Mouse (Mus musculus): ENCODE results near the gene 9930021J03Rik. TPM values are rescaled to one million over a fixed set of nuclear protein-coding genes. Genes with fewer than 3 reads are reported as not detected.

Gene 9930021J03Rik
- 20.5 and 27.4 TPM in 2 replicates for total RNA-seq (2017)

DNA sequence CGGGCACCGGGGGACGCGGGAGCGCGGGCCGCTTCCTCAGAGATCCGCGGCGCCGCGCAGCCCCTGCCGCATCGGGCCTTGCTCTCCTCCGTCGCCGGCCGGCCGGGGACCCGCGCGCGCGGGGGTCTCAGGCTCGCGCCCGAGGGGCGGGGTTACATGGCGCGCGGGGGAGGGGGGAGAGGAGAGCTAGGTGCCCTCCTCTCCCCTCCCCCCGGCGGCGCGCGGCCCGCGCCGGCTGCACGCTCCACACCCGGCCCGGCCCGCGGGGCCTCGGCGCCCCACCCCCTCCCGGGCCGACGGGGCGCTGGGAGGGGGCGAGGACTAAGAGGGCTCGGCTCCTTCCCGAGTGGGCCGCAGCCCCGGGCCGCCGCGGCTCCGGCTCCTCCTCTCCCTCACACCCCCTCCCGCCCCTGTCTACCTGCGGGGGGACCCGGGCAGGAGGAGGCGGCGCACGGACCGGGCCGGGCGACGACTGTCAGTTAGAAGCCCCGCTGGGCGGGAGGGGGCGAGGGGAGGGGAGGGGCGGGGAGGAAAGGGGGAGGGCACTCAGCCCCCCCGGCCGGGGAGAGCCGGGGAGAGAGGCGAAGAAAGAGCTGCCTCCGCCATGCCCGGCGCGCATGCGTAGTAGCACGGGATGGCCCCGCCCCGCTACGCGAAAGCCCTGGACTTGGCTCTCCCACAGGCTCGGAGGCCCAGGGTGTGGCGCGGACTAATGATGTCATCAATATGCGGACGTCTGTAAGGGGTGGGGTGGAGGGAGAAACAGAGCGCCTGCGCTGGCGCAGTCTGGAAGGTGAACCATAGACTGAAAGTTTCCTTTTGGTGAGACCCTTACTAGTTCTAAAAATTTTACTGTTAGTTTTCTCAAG is at the start of gene 9930021J03Rik:
9930021J03Rik (minus strand) TSS at position 73 of the 869 bp plus-strand sequence.
- ATAC-seq (replicated peaks in 1 of 2; ENCODE audit: insufficient read depth in 1 of 2, low FRiP score in 2 of 2, low TSS enrichment in 1 of 2, low read depth in 1 of 2, poor library complexity in 2 of 2, severe bottlenecking in 2 of 2), result peak; percentile 91 to 94

DNA sequence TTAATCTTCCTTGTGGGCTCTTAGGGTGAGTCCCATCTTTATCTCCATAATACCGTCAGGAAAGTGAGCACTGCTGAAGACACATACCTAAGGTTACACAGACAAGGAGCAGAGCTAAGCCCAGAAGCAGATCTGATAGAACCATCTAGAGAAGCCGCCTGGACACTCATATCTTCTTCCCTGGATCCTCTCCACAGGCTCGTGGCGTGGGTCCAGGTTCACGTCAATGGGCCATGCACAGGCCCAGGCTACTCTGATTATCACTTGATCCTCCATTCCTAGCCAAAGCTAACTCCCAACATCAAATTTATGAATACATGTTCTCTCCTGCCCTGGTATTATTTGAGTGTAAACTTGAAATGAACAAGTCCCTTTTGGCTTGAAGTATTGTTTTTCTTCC is 47.9 kb upstream of the 9930021J03Rik start:
- ATAC-seq (replicated peaks in 1 of 2; ENCODE audit: insufficient read depth in 1 of 2, low FRiP score in 2 of 2, low TSS enrichment in 1 of 2, low read depth in 1 of 2, poor library complexity in 2 of 2, severe bottlenecking in 2 of 2), result no peak

GRCm38 (mm10) chr19:29851036-29851690 is 45.4 kb upstream of the 9930021J03Rik start:
- ATAC-seq (replicated peaks in 1 of 2; ENCODE audit: insufficient read depth in 1 of 2, low FRiP score in 2 of 2, low TSS enrichment in 1 of 2, low read depth in 1 of 2, poor library complexity in 2 of 2, severe bottlenecking in 2 of 2), result peak in 1 of 2 experiments; percentile 77; a peak in 2 of 4 replicates

DNA sequence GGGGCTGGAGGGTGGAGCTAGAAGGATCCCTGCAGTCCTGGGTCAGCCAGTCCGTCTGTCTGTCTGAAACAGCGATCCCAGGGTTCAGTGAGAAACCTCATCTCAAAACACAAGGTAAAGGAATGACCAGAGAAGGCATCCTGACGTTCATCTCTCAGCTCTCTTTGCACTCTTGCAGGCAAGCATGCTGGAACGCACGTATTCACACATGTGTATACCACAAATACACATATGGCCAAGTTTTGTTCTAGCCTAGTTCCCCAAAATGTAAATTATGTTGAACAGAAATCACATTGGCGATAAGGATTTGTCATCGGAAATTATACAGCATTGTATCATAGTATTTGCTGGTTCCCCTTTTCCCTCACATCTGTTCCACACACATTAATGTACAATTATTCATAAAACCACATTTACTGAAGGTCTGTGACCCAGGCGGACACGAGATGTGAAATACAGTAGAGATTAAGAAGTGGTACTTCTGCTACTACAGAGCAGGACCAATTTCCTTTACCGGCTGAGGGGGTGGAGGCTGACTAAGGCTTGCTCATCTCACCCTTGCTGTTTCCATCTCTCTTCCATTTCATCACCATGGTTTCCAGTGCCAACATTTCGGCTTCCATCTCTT is 44.2 kb upstream of the 9930021J03Rik start:
- peak; percentile 71 to 83 for ATAC-seq (replicated peaks in 1 of 2; ENCODE audit: insufficient read depth in 1 of 2, low FRiP score in 2 of 2, low TSS enrichment in 1 of 2, low read depth in 1 of 2, poor library complexity in 2 of 2, severe bottlenecking in 2 of 2)

- no peak for ATAC-seq (replicated peaks in 1 of 2; ENCODE audit: insufficient read depth in 1 of 2, low FRiP score in 2 of 2, low TSS enrichment in 1 of 2, low read depth in 1 of 2, poor library complexity in 2 of 2, severe bottlenecking in 2 of 2)
These were observed 38.4 kb upstream of the 9930021J03Rik start for GRCm38 (mm10) chr19:29844036-29844661.

DNA sequence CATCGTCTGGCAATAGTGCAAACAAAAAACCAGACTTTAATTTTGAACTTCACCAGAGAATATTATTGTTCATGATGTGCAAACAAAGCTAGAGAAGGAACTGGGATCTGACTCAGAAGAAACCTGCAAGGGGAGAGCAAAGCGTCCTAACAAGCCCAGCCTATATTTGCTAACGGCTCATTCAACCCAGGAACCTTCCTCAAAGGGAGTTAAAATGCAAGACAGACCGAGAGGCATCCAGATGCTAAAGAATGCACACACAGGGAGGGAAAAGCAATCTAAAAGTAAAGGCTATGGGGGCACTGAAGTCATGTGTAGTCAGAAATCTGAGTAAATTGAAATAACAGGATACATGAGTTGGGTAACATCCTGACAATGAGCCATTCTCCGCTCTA is 37.8 kb upstream of the 9930021J03Rik start:
- ATAC-seq (replicated peaks in 1 of 2; ENCODE audit: insufficient read depth in 1 of 2, low FRiP score in 2 of 2, low TSS enrichment in 1 of 2, low read depth in 1 of 2, poor library complexity in 2 of 2, severe bottlenecking in 2 of 2), result no peak

DNA sequence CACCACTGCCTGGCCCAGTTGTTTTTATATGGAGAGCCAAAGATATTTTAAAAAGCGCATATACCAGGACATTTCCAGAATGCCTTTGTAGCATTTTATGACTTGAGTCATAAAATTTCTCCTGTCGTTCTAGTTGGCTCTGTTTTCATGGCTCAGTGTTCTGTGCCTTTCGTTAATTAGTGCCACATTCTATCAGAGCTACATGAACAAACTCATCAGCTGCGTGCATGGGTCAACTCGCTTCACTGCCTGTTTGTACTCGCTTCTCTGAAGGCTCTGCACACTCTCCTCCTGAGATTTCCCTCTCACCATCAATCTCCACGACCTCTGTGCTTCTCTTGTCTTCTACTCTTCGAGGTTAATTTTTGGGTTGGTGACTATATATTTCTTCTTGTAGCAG is 37.2 kb upstream of the 9930021J03Rik start:
- ATAC-seq (replicated peaks in 1 of 2; ENCODE audit: insufficient read depth in 1 of 2, low FRiP score in 2 of 2, low TSS enrichment in 1 of 2, low read depth in 1 of 2, poor library complexity in 2 of 2, severe bottlenecking in 2 of 2), result no peak

DNA sequence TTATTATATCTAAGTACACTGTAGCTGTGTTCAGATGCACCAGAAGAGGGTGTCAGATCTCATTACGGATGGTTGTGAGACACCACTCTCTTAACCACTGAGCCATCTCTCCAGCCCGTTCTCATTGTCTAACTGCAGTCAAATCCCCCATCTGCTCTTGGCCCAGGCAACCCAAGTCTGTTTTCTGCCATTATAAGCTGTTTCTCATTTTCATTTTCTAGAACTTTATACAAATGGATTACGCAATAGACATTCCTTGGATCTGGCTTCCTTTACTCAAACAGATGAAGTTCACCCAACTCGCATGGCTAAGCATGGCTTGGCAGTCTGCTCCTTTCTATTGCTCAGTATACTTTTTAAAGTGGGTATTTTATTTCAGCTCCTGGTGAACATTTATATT is 34.9 kb upstream of the 9930021J03Rik start:
- ATAC-seq (replicated peaks in 1 of 2; ENCODE audit: insufficient read depth in 1 of 2, low FRiP score in 2 of 2, low TSS enrichment in 1 of 2, low read depth in 1 of 2, poor library complexity in 2 of 2, severe bottlenecking in 2 of 2), result no peak

- no peak for ATAC-seq (replicated peaks in 1 of 2; ENCODE audit: insufficient read depth in 1 of 2, low FRiP score in 2 of 2, low TSS enrichment in 1 of 2, low read depth in 1 of 2, poor library complexity in 2 of 2, severe bottlenecking in 2 of 2)
These were observed 32.9 kb upstream of the 9930021J03Rik start for GRCm38 (mm10) chr19:29838636-29839135.

DNA sequence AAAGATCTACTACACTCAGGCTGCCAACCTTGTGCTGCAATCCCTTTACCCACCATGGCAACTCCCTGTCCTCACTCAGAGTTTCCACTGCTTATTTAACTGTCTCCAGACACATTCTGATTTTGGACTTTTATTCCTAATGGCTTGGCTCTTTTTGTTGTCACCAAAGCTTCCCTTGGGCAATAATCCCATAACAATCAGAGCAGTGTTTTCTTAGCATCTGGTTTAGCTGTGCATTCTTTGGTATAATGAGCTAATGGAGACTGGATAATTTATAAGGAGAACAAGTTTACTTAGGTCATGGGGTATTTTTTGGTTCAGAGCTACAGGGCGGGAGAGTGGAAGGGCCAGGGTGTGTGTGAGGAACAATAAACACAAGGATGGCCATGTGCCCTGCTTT is 32.4 kb upstream of the 9930021J03Rik start:
- no peak for ATAC-seq (replicated peaks in 1 of 2; ENCODE audit: insufficient read depth in 1 of 2, low FRiP score in 2 of 2, low TSS enrichment in 1 of 2, low read depth in 1 of 2, poor library complexity in 2 of 2, severe bottlenecking in 2 of 2)

GRCm38 (mm10) chr19:29835364-29836034 is 29.7 kb upstream of the 9930021J03Rik start:
- ATAC-seq (replicated peaks in 1 of 2; ENCODE audit: insufficient read depth in 1 of 2, low FRiP score in 2 of 2, low TSS enrichment in 1 of 2, low read depth in 1 of 2, poor library complexity in 2 of 2, severe bottlenecking in 2 of 2), result no peak

GRCm38 (mm10) chr19:29830911-29831310 is 25.1 kb upstream of the 9930021J03Rik start:
- ATAC-seq (replicated peaks in 1 of 2; ENCODE audit: insufficient read depth in 1 of 2, low FRiP score in 2 of 2, low TSS enrichment in 1 of 2, low read depth in 1 of 2, poor library complexity in 2 of 2, severe bottlenecking in 2 of 2), result no peak

DNA sequence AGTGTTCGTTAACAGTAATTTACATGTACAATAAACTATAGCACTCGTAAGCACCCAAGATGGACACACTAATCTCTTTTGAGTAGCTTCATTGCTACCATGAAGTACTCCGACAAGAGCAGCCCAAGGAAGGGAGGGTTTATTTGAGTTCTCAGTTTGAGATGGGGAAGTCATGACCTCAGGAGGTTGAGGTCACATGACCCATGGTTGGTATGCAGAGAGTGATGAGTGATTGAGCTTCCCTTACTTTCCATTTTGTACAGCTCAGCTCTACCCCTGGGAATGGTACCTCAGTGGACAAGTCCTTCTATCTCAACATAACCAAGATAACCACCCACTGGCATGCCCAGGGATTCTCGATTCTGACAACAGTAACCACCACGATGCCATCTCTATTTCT is 22.8 kb upstream of the 9930021J03Rik start:
- no peak; a peak in 1 of 4 replicates for ATAC-seq (replicated peaks in 1 of 2; ENCODE audit: insufficient read depth in 1 of 2, low FRiP score in 2 of 2, low TSS enrichment in 1 of 2, low read depth in 1 of 2, poor library complexity in 2 of 2, severe bottlenecking in 2 of 2)

- peak; percentile 56 to 65 for ATAC-seq (replicated peaks in 1 of 2; ENCODE audit: insufficient read depth in 1 of 2, low FRiP score in 2 of 2, low TSS enrichment in 1 of 2, low read depth in 1 of 2, poor library complexity in 2 of 2, severe bottlenecking in 2 of 2)
These were observed 20.9 kb upstream of the 9930021J03Rik start for GRCm38 (mm10) chr19:29826686-29827085.

DNA sequence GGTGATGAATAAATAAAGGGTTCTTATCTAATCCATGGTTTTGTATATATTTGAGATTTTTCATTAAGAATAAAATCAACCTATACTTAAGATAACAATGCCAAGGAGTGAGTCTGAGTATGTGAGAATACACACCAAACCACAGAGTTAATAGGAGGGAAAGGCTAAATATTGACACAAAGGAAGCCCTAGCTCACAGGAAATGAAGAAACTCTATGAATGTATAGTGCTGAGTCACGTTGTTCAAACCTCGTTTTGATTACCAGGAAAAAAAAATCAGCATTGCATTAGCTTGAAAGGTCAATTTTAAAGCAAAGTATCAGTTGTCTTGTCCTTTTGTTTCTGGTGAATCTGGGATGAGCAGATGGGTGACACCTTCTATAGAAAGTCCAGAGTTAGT is 19.2 kb upstream of the 9930021J03Rik start:
- ATAC-seq (replicated peaks in 1 of 2; ENCODE audit: insufficient read depth in 1 of 2, low FRiP score in 2 of 2, low TSS enrichment in 1 of 2, low read depth in 1 of 2, poor library complexity in 2 of 2, severe bottlenecking in 2 of 2), result no peak

DNA sequence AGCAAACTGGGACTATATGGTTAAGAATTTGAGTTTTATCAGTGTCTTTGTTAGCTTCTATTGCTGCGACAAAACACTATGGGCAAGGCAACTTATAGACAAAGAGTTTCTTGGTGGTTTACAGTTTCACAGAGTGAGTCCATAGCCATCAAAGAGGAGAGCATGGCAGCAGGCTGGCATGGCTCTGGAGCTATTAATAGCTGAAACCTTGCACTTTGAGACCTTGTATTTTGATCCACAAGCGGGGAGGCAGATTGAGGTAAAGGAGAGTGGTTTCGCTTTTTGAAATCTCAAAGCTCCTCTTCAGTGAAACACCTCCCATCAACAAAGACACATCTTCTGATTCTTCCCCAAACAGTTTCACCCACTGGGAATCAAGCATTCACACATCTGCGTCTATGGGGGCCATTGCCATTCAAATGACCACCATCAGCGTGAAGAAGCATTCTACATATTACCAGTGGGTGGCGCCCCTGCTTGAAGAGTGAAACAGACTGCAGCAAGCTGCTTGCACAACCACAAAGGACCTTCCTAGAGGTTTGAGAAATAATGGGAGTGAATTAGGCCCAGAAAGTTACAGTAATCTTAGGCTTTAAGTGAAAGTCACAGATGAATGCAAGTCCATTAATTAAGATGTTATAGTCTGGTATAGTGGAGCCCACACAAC is 18.4 kb upstream of the 9930021J03Rik start:
- peak; percentile 30 to 74; a peak in 1 of 4 replicates for ATAC-seq (replicated peaks in 1 of 2; ENCODE audit: insufficient read depth in 1 of 2, low FRiP score in 2 of 2, low TSS enrichment in 1 of 2, low read depth in 1 of 2, poor library complexity in 2 of 2, severe bottlenecking in 2 of 2)

All from hematopoietic stem cell, adult 5-6 weeks (primary cell).